Mouse (Mus musculus) Muller cell, postnatal 12 days (primary cell): Measurements from ENCODE around the gene Serinc5.
"Not testable (repeated sequence)": the region's sequence is repeated elsewhere in the genome, so short reads cannot be mapped to it uniquely, and the experiment has no call there.

Source experiments
- DNase-seq: peaks from one replicate; pipeline ENCODE4 v3.0.0-alpha.2; 2015; ENCODE audit errors: inconsistent ontology term

Gene Serinc5

GRCm38 (mm10) chr13:92610311-92611221, at the start of gene Serinc5:
Serinc5 (plus strand) TSS chr13:92611091.
- DNase-seq, result peak; percentile 98

- no peak for DNase-seq
Observed at GRCm38 (mm10) chr13:92576072-92576471, 34.8 kb upstream of the Serinc5 start, which contains the start of gene Spz1. Spz1 (minus strand) TSS chr13:92576172.

GRCm38 (mm10) chr13:92576688-92577087, 34.2 kb upstream of the Serinc5 start:
- DNase-seq, result no peak

GRCm38 (mm10) chr13:92578210-92578609, 32.7 kb upstream of the Serinc5 start:
- no peak for DNase-seq

- DNase-seq, result peak; percentile 68
Observed at GRCm38 (mm10) chr13:92580220-92581043, 30.5 kb upstream of the Serinc5 start.

- peak; percentile 61 for DNase-seq
Observed at GRCm38 (mm10) chr13:92584094-92584717, 26.7 kb upstream of the Serinc5 start.

GRCm38 (mm10) chr13:92588704-92589103, 22.2 kb upstream of the Serinc5 start:
- peak; percentile 34 for DNase-seq

GRCm38 (mm10) chr13:92589255-92589654, 21.6 kb upstream of the Serinc5 start:
- DNase-seq, result peak; percentile 27

- no peak for DNase-seq
Observed at GRCm38 (mm10) chr13:92591225-92591624, 19.7 kb upstream of the Serinc5 start.

- no peak for DNase-seq
Observed at GRCm38 (mm10) chr13:92592268-92592785, 18.6 kb upstream of the Serinc5 start.

- no peak for DNase-seq
Observed at GRCm38 (mm10) chr13:92592786-92593635, 17.9 kb upstream of the Serinc5 start.

GRCm38 (mm10) chr13:92593731-92594396, 17.0 kb upstream of the Serinc5 start:
- DNase-seq, result peak; percentile 32

GRCm38 (mm10) chr13:92594481-92594880, 16.4 kb upstream of the Serinc5 start:
- DNase-seq, result peak; percentile 46

- DNase-seq, result no peak
Observed at GRCm38 (mm10) chr13:92594907-92595306, 16.0 kb upstream of the Serinc5 start.

- no peak for DNase-seq
Observed at GRCm38 (mm10) chr13:92595424-92595823, 15.5 kb upstream of the Serinc5 start.

- DNase-seq, result not testable (repeated sequence)
Observed at GRCm38 (mm10) chr13:92605306-92605705, 5.6 kb upstream of the Serinc5 start.

GRCm38 (mm10) chr13:92609486-92610310, 1.2 kb upstream of the Serinc5 start:
- peak; percentile 43 for DNase-seq

GRCm38 (mm10) chr13:92611254-92611784, 428 bp downstream of the Serinc5 start:
- DNase-seq, result no peak

GRCm38 (mm10) chr13:92611917-92612316, 1.0 kb downstream of the Serinc5 start:
- DNase-seq, result no peak
